Mouse (Mus musculus) ES-E14 (cell line): ENCODE data around the gene Gm20828. TPM values are rescaled to one million over a fixed set of nuclear protein-coding genes. Genes with fewer than 3 reads are reported as not detected.
"Not testable (repeated sequence)": the region's sequence is repeated elsewhere in the genome, so short reads cannot be mapped to it uniquely, and the experiment has no call there.

Source experiments
- DNase-seq: peaks from one replicate; pipeline ENCODE4 v3.0.0-alpha.2; 2013; ENCODE audit warnings: low read depth, low spot score
- H3K27ac ChIP-seq: 2 replicates; pipeline ENCODE4 v1.5.1; 2012; ENCODE audit warnings: low read depth, mild to moderate bottlenecking, low read length, moderate library complexity, mixed read lengths; ENCODE audit not compliant: poor library complexity, insufficient read depth, severe bottlenecking
- H3K36me3 ChIP-seq: 2 replicates; pipeline ENCODE4 v1.6.1; 2012; ENCODE audit warnings: mild to moderate bottlenecking, low read length, moderate library complexity, mixed read lengths; ENCODE audit not compliant: control insufficient read depth, poor library complexity, insufficient read depth, severe bottlenecking
- H3K4me1 ChIP-seq, 2 experiments: fragments of 150-350 bp in 1 of 2; sonication (generic) in 1 of 2; 2 replicates each; pipeline ENCODE4 v1.6.1; 2012; ENCODE audit warnings: low read length in 2 of 2, mild to moderate bottlenecking in 1 of 2, mixed read lengths in 1 of 2; ENCODE audit not compliant: control insufficient read depth in 2 of 2, insufficient read depth in 2 of 2, poor library complexity in 1 of 2
- H3K4me3 ChIP-seq, 2 experiments: fragments of 150-350 bp in 1 of 2; sonication (generic) in 1 of 2; 2 replicates each; pipeline ENCODE4 v1.5.1; 2012; ENCODE audit warnings: low read length in 2 of 2, low read depth in 1 of 2, mild to moderate bottlenecking in 1 of 2, mixed read lengths in 1 of 2; ENCODE audit not compliant: insufficient read depth in 1 of 2, poor library complexity in 1 of 2, severe bottlenecking in 1 of 2
- H3K9ac ChIP-seq: 2 replicates; pipeline ENCODE4 v1.6.1; 2012; ENCODE audit warnings: low read depth, mild to moderate bottlenecking, low read length, mixed read lengths; ENCODE audit not compliant: poor library complexity, insufficient read depth, severe bottlenecking
- H3K9me3 ChIP-seq: fragments of 150-350 bp; sonication (generic); 2 replicates; pipeline ENCODE4 v1.6.1; 2012; ENCODE audit warnings: low read depth, mild to moderate bottlenecking, low read length; ENCODE audit not compliant: control insufficient read depth, insufficient read depth
- in situ Hi-C, 2 experiments: fragments of 600-800 bp; cut with MboI; formaldehyde crosslinking; loops; one replicate each; pipeline ENCODE4 v1.15.1; 2025; ENCODE audit warnings: low sequenced_read_pairs in 2 of 2, inconsistent platforms in 1 of 2; ENCODE audit not compliant: unreplicated experiment in 2 of 2
- total RNA-seq: library from RNA; depleted of rRNA; stranded (reverse); fragments of 300-350 nt; gene quantifications from 2 replicates; pipeline ENCODE4 v1.2.3, GENCODE M21; 2012; rRNA removed

The Gm20828 gene
- total RNA-seq: not detected in 2 replicates

DNA sequence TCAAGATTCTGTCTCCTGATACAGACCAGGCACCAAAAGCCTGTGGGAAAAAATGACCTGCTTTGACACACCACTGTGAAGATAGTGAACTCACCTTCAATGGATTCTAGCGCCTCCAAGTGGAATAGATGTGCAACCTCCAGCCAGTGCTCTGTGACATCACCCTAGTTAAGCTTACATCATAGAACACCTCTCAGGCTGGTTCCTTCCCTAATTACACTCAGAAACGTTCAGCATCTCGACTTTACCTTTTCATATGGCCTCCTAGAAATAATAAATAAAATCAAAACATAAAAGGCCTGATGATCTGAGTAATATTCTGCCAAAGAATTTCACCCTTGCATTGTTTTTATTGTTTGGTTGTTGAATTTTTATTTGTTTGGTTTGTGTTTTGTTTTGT is at the start of gene Gm20828:
Gene Gm20828, minus strand, starts transcription at position 101 of the 400 bp plus-strand sequence.
- H3K9ac ChIP-seq, H3K4me3 ChIP-seq, H3K27ac ChIP-seq, H3K9me3 ChIP-seq, in situ Hi-C loops, H3K36me3 ChIP-seq, DNase-seq, H3K4me1 ChIP-seq: not testable (repeated sequence)
